Mouse (Mus musculus) cerebellum, adult 9-10 months (tissue): ENCODE data around the gene Mobp.

ENCODE experiments used
- DNase-seq: peaks from one replicate; pipeline ENCODE4 v3.0.0; 2022

Mobp gene

GRCm38 (mm10) chr9:120214978-120215495 is 65.5 kb downstream of the Mobp start:
- DNase-seq, result no peak

GRCm38 (mm10) chr9:120219411-120219810 is 69.9 kb downstream of the Mobp start:
- no peak for DNase-seq
